Mouse (Mus musculus) layer of hippocampus, postnatal 25 days (tissue): ENCODE results near the gene Mpzl2. TPM values are rescaled to one million over a fixed set of nuclear protein-coding genes. Genes with fewer than 3 reads are reported as not detected.

Experiments used
- DNase-seq, 2 experiments: peaks; one replicate each; pipeline ENCODE4 v3.0.0; 2022; ENCODE audit warnings: mixed read lengths in 2 of 2, low spot score in 1 of 2; ENCODE audit errors: extremely low spot score in 1 of 2
- total RNA-seq, 2 experiments: library from RNA; stranded (reverse); gene quantifications; 2 replicates each; pipeline ENCODE4 v1.2.3; 2021

Gene Mpzl2
- under 1 TPM; 0.75 to 0.79 TPM for total RNA-seq

DNA sequence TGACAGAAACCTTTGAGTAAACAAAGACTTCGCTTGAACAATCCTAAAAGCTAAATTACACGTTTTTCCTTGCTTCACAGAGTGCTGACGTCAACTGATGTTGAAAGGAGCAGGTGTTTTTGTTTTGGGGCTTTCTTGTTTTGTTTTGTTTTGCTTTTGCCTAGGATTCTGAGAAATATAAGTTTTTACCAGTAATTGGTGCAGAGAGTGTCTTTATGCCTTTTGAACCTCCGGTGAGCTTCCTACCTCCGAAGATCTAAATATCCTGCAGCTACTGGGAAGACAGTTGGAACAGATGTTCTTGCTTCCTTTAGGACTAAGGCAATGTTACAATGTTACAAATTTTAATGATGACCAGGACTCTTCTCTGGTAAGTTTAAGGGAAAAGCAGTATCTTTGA, at the start of gene Mpzl2:
Mpzl2 (plus strand) TSS at position 301 of the 400 bp plus-strand sequence.
- no peak for DNase-seq

DNA sequence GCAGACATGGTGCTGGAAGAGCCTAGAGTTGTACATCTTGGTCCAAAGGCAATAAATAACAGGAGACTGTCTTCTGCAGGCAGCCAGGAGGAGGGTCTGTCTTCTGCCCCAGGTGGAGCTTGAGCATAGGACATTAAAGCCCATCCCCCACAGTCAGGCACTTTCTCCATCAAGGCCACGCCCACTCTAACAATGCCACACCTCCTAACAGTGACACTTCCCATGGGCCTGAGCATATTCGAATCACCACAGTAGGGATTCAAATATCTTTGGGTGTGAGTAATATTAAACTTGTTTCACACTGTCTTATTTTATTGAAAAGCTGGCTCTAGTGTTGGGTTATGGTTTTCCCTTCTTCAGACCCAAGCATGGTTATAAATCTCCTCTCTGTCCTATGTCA, 47.8 kb upstream of the Mpzl2 start:
- no peak for DNase-seq

DNA sequence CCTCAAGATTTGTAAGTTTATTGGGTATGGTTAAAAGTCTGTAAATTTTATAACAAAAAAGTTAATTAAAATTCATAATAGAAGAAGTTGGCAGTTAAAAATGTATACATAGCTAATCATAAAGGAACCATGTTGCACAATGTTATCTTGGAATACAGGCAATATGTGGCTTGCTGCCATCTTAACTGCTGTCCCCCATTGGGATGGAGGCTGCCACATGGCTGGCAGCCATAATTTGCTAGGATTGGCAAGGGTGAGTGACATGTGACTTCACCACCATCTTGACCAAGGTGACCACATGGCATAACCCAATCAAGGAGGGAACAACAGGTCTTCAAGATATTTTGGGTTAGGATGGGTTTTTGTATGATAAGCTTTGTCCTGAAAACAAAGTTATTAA, 47.3 kb upstream of the Mpzl2 start:
- no peak for DNase-seq

DNA sequence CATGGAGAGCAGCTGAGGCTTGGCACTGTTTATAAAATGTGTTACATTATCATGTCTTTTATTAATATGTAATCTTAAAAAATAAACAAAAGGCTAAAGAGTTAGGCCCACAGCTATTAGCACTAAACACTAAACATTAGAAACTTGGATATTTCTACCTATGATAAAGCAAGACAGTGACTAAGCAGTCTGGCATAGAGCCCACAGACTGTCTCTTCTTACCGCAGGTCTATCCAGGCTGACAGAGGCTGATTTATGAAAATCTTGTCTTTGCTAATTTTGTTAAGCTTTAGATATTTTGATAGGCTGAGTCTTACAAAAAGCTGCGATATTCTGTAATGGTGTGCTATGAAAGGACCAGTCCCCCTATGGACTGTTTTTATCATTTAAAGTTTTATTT, 46.3 kb upstream of the Mpzl2 start:
- no peak for DNase-seq

DNA sequence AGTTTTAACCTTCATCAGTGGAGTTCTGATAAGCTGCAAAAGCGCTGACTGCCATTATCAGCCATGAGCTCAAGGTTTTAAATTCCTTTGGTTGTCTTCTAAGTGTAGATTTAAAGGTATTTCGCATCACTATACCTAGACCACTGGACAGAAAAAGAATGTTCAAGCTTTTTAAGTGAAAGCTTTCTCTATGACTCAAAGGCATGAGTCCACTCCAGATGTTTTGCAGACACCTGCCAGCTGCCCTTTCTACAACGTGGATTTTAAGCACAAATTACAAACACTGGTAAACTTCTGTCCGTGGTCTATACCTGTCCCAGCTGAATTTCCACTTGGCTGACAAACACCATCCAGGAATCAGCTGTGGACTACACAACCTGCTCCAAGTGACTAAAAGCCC, 44.6 kb upstream of the Mpzl2 start:
- DNase-seq = no peak

DNA sequence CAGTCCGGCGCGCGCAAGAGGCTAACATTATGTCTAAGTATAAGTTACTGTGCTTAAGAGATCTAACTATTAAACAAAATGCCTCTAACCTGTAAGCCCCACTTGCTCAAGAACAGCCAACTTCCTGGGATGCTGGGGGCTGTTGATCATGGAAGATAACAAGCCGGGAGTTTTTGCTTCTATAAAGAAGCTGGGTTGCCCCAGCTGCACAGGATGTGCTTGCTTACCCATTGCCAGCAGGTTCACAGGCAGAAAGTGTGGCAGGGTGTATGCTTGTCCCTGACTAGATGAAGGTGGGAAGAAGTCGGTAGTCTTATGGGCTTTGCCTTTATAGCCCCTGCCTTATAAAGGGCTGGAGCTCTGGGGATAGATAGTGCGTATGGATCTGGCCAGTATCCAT, 43.0 kb upstream of the Mpzl2 start:
- no peak for DNase-seq

DNA sequence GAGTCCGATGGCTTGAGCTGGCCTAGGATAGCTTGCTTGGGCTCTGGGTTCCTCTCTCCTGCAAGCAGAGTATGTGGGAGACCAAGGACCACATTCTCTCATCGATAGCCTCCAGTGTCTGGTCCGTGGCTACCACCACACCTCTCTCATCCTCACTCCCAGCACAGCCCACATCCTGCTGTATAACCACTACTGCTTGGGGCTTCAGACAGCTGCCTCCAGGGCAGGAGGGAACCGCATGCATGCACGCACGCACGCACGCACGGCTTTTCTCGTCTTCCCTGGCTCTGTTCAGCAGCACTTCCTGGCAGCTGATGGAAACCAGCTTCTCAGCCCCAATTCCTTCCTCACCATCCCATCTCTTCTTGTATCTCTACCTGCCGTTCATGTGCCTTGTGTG, 41.5 kb upstream of the Mpzl2 start:
- no peak for DNase-seq

DNA sequence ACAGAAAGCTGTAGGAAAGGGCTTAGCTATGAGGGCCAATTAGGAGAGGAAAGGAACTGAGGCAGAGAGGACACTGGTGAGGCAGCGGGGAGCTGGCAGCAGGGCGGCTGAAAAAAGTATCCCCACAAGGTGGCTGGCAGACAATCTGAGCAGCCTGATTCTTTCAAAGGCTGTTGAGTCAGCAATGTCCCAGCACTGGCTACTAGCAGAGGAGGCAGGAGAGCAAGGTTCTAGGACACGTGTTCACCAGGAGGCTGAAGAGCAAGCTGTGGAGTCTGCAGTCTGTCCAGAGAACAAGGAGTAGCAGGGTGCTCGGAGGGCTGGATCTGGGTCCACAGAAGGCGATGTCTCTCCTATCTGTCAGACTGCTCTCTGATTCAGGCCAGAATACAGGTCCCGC, 40.4 kb upstream of the Mpzl2 start:
- DNase-seq = no peak

DNA sequence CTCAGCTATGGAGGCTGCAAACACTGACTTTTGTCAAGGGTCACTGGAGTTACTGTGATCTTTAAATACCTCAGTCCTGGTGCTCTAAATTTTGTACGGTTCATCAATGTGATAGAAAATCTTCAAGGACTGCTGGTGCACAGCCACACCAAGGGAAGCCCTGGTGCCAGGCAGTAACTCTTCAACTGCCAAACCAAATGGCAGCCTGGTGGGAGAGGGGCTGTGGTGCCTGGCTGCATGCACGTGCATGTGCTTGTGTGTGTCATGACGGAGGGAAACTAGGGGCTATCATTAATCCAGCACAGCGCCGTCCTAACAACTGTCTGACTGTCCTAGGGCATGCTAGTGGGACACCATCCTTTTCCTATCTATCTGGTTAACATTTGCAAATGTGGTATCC, 39.8 kb upstream of the Mpzl2 start:
- DNase-seq = no peak

DNA sequence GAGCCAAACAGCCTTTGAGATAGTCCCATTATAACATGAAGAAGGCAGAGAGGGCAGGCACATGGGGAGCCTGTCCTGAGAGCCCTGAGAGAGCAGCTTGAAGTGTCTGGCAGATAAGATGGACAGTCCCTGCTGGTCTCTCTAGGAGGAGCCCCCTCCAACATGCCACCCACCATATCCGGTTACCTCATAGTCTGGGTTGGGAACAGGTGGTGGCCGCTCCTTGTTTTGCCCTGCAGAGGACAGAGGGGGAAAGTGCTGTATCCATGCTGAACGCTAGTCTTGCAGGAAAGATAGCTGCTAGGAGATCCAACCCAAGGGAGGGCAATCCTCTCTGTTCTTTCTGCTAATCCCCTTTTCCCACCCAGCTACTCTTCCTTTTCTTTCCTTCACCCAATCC, 39.4 kb upstream of the Mpzl2 start:
- DNase-seq = no peak

DNA sequence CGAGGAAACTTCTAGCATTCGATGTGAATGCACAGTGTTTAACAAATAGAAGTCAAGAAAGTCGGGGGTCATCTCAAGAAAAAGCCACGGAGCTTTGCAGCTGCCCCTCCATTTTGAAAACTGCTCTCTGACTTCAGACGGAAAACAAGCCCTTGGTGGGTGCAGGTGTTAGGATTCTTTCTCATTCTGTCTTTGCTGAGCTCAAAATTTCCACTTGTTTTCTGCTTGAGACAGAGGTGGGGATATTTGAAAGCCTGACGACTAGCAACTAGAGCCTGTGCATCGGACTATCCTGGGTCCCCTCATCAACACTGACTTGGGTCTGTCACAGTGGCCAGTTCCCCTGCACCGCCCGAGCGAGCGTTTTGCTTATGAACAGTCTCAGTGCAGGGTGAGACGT, 32.2 kb upstream of the Mpzl2 start:
- no peak for DNase-seq

DNA sequence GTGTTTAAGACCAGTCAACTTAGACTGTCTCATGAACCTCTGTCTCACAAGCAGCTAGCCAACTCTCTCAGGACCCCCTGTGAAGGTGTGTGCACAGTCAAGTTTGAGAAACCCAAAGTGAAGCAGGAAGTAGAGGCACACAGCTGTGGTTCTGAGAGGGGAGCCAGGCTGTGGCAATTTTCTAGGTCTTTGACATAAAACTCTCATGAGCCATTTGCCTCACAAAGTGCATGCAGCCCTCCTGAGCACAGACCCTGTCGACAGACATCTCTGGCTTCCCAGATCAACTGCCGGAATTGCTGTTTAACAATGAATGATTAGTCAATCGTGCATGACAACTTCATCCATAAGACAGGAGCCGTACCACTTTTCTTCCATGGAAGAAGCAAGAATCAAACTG, 31.3 kb upstream of the Mpzl2 start:
- no peak for DNase-seq

DNA sequence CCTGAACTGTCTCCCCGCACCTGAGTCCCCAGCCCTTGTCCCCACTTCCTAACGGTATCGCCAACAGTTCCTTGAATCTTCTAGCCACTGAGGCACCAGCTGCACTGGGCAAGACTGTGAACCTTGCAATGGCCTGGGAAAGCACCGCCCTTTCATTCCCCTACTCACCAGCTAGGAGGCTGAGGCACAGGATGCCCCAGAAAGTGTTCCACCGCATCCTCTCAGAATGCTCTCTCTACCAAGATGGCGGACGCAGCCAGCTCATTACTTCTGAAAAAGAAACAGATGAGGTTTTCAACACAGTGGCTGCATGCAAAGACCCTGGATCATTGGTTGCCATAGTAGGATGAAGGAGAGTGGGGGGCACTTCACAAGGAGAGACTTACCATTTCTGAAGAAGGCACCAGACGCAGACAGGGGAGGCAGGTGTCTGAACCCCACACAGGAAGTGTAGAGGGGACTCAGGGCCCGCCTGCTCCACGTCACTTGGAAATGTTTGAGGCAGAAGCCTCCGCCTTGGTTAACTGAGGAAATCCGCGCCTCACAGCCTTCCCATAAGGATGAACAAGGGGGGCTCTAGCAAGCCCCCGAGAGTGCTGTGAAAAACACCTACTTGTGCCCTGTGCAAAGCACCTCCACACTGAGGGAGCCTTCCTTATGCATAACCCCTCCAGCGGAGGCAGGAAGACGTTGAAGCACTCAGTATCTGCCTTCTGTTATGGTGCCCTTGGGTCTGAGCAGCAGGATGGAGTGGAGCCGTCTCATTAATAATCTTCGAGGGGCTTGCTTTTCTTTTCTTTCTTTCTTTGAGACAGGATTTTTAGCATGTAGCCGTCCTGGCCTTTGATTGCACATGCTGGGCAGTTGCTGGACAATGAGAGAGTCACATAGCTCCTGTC, 30.2 kb upstream of the Mpzl2 start, which contains the start of gene Cd3e:
Cd3e (minus strand) TSS at position 448 of the 899 bp plus-strand sequence.
- no peak for DNase-seq

DNA sequence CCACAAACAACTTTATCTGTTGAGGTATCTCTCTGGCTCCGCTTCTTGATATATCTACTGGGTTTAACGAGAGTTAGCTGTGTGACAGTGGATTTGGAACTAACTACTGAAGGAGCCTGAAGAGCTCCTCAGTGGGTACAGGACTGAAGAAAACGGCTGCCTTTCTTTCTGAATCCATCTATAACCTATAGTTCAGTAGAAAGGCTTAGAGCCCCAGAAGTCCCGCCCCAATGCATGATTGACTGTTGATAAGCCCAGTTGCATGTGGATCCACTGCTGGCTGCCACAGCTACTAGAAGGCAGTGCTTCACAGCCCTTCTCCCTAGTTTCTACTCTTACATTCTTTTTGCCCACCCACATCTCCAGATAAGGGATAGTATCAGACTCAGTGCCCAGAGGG, 29.1 kb upstream of the Mpzl2 start:
- no peak for DNase-seq

DNA sequence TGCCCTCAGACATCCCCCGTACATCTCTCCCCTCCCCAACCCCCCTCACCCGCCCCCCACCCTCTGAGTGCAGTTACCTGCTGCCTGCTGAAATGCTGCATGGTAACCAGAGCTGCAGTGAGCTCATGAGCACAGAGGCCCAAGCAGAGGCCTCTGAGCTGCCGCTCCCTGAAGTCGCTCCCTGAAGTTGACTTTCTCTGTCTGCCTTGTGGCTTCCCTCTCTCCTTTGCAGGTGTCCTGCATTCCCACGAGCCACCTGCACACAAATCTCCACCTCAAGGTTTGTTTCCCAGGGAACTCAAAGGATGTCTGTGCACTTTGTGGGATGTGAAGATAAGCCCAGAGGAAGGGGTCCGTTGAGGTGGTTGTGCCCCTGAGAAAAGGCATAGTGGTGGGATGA, 28.3 kb upstream of the Mpzl2 start:
- no peak for DNase-seq

DNA sequence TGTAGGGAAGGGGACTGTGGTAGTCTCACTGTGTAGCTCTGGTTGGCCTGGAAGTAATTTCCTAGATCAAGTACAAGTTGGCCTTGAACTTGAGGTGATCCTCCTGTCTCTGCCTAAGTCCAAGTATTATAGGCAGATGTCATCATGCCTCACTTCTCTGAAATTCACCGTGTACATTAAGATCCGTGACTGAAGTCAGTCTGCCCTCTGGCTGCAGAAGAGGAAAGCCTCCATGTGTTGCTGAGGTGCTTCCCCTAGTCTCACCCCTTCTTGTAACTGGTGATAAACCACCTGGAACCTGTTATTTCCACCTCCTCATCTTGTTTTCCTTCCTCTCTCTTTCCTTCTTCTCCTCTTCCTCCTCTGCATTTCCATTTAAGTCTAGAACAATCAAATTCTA, 24.7 kb upstream of the Mpzl2 start:
- no peak for DNase-seq

DNA sequence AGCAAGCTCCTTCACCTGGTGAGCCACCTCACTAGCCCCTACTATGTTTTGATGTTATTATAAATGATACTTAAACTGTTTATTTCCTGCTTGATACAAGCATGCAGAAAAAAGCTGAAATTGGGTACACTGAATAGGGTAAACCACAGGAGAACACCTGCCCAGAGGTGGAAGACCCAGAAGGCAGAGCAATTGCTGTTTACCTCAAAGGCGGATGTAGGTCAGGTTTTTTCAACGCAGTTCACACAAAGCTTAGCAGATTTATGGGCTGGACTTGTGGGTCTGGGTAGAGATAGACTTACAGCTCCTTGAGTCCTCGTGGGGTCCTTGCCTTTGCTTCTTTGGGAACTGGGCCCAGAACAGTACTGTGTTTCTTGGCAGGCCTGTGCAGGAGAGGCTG, 23.8 kb upstream of the Mpzl2 start:
- no peak for DNase-seq

DNA sequence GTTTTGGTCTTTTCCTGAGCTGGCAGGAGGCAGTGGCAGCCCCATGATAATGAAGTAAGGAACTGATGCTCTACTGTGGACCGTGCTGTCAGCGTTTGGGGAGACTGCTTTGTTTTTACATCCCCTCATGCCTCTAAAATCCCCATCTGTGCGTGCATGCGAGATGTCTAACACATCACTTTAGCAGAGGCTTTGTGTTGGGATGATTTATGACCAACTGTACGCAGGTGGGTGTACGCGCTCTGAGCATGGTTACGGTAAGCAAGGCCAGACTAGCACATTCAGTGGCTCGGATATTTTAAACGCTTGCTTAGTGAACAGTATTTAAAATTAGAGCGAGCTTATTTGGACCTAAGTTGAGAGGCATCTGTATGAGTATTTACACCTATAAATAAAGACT, 21.6 kb upstream of the Mpzl2 start:
- no peak for DNase-seq

DNA sequence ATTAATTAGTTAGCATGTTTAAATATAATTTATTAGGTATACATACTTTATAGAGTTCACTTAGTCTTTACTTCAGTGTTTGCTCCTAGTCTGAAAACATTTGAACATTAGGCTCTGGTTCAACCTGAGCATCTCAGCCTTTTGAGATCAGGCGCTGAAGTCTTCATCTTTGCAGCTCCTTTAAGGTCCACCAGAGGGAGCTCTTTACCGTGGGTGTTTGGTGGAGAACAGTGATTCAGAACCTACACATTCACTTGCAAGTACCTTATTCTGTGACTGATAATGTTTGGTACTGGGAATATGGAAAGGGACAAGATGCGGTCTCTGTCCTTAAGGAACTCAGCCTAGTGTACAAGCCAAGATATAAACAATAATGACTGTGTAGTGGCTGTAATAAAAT, 16.8 kb upstream of the Mpzl2 start:
- DNase-seq = peak; percentile 24 to 52

DNA sequence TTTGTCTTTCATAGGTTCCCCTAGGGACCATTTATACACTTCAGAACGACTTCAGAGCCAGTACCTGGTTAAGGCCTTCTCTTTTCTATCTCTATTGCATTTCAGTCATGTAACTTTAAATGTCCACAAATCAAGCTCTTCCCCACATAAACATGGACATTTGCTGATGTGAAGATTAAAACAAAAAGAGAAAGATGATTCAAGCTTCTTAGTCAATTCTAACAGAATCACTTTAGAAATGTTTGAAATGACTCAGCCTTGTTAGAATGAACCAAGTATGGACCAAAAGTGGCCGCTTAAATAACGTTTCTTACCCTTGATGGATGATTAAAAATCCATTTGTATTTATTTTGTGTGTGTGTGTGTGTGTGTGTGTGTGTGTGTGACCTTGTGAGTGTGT, 16.0 kb upstream of the Mpzl2 start:
- no peak for DNase-seq

DNA sequence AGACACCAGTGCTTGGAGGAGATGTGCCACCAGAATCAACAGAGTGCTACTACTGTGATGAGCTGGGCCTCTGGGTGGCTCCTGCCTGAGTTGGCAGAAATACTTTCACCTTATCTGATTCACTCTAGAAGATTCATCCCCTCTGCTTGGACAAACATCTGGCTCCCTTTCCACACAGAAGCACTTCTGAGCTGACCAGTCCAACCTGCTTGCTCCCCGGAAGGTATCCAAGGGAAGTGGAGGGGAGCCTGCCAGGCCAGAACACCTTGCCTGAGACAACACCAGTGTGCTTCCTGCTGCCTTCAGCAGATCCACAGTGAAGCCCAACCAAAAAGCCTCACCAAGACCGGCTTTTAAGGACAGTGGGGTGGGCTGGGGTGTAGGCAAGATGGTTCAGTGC, 15.4 kb upstream of the Mpzl2 start:
- no peak for DNase-seq

DNA sequence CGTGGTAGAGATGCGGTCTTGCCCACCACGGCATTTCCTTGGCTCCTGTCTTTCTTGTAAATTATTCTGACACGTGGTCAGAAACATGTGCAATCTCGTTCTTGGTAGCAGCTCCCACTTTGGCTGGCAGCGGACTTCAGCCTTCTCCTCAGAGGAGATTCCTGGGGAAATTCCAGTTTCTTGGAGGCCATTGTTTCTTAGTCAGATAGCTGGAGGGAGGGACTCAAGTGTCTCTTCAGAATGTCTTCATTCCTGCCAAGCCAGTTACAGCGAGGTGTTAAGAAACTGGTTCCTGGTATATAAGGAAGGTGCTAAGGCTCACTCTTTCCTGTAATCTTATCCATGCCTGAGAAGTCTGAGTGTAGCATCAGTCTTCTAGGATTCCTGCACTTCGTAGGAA, 12.2 kb upstream of the Mpzl2 start:
- DNase-seq = no peak

DNA sequence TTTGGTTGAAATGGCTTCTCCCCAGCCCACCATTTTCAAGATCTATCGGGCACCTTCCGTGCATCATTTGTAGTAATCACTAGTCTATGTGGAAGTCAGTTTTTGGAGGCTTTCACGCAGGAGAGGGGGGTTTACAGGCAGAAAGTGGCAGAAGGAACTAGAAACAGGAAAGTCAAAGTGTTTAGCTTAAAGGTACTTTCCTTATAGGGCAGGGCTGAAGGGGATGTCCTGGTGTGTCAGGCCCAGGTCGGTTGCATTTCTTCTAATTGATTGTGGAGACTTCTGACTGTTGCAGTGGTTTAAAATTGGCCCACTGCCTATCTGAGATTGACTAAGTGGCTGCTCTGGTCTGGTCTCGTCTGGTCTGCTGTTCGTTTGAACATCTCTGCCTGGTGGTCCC, 9.3 kb upstream of the Mpzl2 start:
- DNase-seq = no peak
